Mouse (Mus musculus) olfactory bulb, adult 2 months (tissue): ENCODE measurements around the gene Ints13.

Experiments used
- CTCF ChIP-seq: fragments of 200-500 bp; IDR thresholded peaks from 2 replicates; pipeline ENCODE4 v1.5.1; 2012; ENCODE audit warnings: low read depth, mild to moderate bottlenecking, low read length, moderate library complexity; ENCODE audit not compliant: insufficient read depth
- POLR2A ChIP-seq: fragments of 200-500 bp; IDR thresholded peaks from 2 replicates; pipeline ENCODE4 v1.6.1; 2012; ENCODE audit warnings: mild to moderate bottlenecking, low read depth, low read length, moderate library complexity; ENCODE audit not compliant: insufficient read depth

DNA sequence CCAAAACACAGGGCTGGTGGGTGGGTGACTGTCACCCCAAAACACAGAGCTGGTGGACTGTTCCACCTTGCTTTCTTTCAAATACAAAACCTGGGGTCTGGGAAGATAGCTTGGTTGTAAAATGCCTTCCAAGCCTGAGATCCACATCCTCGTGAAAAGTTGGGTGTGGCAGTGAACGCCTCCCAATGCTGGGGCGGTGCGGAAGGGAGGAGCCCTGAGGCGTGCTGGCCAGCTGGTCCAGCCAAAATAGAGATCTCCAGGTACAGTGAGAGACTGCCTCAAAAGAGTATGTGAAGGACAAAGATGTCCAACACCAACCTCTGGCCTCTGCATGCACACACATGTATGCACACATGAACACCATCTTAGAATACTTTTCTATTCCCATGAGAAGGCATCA lies 36.9 kb upstream of the Ints13 start:
- no peak for TF ChIP-seq POLR2A
- TF ChIP-seq CTCF, result no peak
